Mouse (Mus musculus): Measurements from ENCODE around the gene Rnf224.

Gene Rnf224

DNA sequence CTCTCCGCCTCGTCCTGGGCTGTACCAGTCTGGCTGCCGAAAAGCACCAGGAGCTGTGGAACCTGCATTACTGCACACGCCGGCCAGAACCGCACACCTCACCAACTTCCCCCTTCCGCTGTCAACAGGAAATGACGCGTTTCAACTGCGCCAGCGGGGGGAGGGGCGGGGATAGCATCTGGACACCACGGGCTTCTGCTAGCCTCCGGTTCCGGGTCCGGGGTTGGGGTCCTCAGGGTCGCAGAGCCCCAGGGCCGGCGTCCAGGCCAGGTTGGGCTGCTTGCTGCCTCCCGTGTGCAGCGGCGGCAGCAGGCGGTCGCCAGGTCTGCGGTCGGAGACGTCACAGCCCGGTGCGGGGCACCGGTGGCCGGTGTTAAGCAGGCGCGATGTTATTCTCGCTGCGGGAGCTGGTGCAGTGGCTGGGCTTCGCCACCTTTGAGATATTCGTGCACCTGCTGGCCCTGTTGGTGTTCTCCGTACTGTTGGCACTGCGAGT lies 18.7 kb upstream of the Rnf224 start, which contains the start of gene Tmem203:
Tmem203 (plus strand) TSS at position 156 of the 496 bp plus-strand sequence.
- DNase-seq, result peak; percentile 93 to 94

DNA sequence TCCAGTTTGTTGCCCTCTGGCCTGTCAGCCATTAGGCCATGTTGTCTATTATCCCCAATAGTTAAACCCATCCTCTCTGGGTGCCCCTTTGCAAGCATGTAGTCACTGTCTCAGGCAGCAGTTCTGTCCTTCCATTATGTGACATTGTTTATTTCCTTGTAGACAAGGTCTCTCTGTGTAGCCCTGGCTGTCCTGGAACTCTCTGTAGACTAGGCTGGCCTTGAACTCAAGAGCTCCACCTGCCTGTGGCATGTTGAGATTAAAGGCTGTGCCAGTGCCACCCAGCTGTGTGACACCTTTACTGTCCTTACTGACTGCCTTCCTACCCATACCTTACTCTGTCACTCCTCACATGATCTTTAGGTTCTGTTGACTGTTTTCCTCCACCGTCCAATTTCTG lies 15.7 kb upstream of the Rnf224 start:
- DNase-seq, result peak; percentile 45 to 47

DNA sequence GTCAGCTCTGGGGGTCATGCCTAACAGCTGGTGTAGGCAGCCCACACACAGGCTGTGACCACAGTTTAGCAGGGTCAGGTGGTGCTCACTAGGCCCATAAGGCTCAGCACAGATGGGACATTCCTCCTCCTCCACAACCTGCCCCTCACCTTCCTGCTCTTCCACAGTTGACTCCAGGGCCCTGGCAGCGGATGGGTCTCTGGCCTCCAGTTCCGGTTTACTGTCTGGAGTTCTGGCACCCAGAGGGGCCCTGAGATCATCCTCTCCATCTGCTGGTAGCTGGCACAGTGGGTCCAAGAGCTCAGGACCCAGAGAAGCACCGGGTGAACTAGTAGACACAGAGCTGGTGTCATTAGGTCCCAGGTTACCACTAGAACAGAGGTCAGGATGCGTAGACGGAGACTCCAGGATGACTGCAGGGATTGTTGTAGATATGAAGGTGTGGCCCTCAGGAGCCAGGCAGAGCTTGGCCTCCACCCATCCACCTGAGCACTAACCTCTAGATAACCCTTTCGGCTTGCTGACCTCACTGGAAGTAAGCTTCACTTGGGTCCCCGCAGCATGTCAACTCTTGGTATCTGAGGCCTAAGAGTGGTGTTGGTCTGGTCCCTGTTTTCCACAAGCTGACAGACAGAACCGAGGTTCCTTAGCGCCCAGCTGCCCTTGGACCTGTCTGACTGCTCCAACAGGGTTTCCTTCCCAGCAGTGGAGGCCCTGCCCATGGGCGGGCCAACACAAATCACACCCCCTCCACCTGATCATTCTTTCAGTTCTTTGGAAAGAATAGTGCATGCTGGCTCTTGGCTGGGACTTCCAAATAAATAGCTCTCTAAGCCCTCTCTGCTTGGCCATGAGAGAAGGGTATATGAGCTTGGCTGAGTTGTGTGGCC lies 9.8 kb upstream of the Rnf224 start, which contains the start of gene AL732309.1:
AL732309.1 (minus strand) TSS at position 681 of the 890 bp plus-strand sequence.
- no peak for DNase-seq

DNA sequence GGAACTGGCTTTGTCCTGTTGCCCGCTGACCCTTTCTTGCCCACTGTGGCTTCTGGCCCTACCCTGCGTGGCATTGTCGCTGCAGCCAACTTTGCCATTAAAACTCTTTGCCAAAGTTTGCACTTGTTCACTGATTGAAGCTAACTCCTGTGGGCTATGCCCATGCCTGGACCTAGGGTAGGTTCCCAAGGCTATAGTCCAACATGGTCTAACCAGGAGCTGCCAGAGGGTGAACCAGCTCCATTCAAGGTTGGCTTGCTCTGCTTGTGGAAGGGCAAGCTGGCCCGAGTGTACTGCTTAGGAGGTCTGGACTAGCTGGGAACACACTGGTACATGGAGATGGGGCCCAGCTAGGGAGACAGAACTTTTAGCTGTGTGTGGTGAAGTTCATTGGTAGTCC lies 7.6 kb upstream of the Rnf224 start:
- DNase-seq, result no peak

GRCm38 (mm10) chr2:25243342-25243741 lies 6.8 kb upstream of the Rnf224 start:
- no peak for DNase-seq

DNA sequence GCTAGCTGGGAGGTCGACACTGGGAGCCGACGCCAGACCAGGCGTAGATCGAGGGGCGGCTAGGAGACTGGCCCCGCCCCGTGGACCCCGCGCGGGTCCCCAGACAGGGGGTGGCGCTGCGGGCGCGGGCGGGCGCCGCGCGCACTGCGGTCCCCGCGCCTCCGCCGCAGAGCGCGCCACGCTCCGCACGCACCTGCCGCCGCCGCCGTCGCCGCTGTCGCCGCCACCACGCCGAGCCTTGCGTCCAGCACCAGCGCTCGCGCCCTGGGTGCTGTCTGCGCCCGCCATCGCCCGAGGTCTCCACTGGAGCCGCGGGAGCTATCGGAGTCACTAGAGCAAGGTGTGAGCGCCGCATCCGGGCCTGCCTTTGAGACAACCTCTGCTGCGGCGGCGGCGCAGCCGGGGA lies 5.5 kb upstream of the Rnf224 start, which contains the start of the genes Rnf208 and Cysrt1:
Rnf208 (plus strand) TSS at position 155 of the 406 bp plus-strand sequence.
Cysrt1 (minus strand) TSS at position 352 of the 406 bp plus-strand sequence.
- DNase-seq, result peak; percentile 28 to 34

- DNase-seq, result no peak
Measured at GRCm38 (mm10) chr2:25241438-25241775, 4.8 kb upstream of the Rnf224 start.

- peak; percentile 55 to 61 for DNase-seq
Measured at GRCm38 (mm10) chr2:25240723-25241437, 4.3 kb upstream of the Rnf224 start.

DNA sequence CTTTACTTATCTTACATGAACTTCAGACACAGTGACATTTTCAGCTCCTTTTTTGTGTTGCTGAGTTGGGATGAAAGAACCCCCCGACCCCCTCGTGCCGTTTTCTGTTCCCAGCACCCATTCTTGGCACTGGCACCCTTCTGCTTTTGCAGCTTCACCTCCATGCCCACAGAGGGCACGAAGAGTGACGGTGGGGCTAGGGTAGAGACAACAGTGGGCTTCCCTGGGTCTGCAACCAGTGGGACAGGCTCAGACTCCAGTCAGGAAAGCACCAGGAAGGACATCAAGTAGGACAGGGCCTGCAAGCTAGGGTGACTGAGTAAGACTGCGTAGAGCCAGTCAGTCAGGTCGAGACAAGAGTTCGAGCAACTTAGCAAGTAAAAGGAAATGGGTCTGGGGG lies 3.7 kb upstream of the Rnf224 start:
- DNase-seq, result no peak

- DNase-seq, result no peak
Measured at GRCm38 (mm10) chr2:25239766-25240165, 3.2 kb upstream of the Rnf224 start.

DNA sequence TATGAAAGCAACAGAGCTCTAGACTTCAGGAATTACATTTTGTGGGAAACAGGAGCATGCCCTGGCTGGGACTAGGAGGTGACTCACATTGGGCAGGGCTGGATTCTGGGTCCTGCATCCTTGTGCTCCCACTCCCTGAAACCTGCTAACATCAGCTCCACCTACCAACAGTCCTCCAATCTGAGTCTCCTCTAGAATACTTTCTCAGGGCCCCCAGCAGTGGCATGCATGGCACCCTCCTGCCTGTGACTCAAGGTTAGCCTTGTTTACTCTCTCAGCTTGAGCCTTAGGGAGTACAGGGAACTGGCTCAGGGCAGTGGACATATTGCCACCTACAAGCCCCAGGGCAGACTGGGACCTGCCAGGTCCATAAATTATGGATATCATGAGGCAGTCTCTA lies 1.5 kb upstream of the Rnf224 start:
- DNase-seq, result no peak

- no peak for DNase-seq
Measured at GRCm38 (mm10) chr2:25237522-25237921, 935 bp upstream of the Rnf224 start.

GRCm38 (mm10) chr2:25234551-25235220 lies 1.9 kb downstream of the Rnf224 start:
- DNase-seq, result no peak

DNA sequence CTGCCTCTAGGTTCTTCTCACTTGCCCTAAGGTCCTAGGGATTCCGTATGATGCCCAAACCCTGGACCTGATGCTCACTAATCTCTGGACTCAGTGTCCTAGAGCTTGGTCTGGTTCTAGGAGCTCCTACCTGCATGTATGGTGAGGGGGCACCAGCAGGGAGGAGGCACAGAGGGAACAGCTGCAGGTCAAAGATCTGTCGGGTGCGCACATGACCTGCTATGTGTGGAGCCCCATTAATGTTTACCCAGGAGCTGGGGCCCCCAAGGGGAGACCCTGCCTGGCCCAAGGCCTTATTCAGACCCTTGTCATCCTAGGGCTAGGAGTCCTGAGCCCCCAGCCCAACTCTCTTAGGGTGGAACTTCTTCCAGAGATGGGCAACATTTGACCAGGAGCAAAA lies 2.5 kb downstream of the Rnf224 start, which contains the start of gene Slc34a3:
Slc34a3 (minus strand) TSS at position 315 of the 400 bp plus-strand sequence.
- no peak for DNase-seq

GRCm38 (mm10) chr2:25233421-25233820 lies 3.2 kb downstream of the Rnf224 start:
- peak; percentile 20 to 22 for DNase-seq

GRCm38 (mm10) chr2:25231038-25231437 lies 5.5 kb downstream of the Rnf224 start:
- DNase-seq, result no peak

DNA sequence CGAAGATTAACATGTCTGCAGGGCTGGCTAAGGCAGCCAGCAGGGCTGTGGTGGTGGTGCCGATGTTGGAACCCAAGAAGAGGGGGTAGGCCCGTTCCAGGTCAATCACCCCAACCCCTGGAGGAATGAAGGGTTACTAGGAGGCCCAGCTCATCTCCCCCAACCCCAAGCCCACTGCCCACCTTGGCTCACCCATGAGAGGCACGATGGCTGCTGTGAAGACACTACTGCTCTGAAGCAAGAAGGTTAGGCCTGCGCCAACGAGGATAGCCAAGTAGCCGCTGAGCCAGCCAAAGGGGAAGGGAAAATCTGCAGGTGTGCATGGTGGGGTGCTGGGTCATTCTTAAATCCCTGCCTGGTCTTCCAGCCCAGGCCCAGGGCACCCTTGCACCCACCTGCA lies 6.0 kb downstream of the Rnf224 start:
- no peak for DNase-seq

- no peak for DNase-seq
Measured at GRCm38 (mm10) chr2:25229582-25229981, 7.0 kb downstream of the Rnf224 start.

DNA sequence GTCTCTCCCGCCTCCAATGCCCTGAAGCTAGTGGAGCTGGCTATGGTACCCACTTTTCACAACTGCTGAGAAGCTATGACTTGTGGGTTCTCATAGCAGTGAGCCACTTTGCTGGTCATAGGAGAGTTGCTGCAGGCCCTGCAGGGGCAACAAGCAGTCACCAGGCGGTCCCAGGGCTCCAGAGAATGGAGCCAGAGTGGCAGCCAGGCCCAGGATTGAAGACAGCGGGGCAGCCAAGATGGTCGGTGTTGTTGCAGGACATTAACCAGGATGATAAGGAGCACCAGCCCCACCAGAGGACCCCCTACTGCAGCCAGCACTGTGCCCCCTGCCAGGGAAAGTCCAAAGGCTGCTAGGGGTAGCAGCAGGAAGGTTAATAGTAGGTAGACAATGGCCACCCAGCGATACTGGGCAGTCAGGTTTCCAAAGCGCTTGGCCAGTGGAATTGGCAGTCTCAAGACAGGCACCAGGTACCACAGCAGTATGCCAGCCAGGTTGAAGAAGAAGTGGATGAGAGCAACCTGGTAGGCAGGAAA lies 7.5 kb downstream of the Rnf224 start:
- DNase-seq, result no peak

DNA sequence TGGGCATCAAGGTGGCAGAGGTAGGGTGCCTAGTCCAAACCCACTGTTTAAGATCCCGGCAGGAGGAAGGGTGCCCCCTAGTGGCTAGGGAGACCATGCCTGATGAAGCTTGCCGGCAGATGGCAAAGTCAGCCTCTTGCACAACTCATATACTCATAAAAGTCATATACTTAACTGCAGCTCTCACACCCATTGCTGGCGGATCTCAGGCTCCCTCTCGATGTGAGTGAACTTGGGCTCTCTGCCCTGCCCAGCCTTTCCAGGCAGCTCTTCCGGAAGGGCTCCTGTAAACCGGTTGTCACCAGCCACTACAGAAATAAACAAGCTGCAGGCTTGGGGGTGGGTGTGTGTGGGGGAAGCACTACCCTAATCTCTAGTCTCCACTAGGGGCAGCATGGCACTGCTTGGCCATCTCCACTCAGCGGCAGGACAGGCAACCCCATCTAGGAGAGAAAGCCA lies 8.1 kb downstream of the Rnf224 start:
- peak; percentile 91 for DNase-seq

DNA sequence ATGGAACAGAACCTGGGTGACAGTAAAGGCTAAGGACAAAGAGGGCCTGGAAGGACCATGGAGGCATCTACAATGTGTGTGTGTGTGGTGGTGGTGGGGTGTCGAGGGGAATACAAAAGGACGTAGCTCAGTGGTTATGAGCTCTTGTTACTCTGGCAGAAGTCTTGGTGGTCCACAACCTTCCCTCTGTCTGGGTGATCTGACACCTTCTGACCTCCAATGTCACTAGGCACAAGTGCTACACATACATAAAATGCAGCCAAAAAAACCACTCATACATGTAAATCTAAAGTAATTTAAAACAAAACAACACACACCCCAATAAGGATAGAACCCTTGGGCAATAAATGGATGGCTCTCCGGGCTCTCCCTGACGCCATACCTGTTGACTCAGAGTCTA lies 9.2 kb downstream of the Rnf224 start:
- DNase-seq, result no peak

DNA sequence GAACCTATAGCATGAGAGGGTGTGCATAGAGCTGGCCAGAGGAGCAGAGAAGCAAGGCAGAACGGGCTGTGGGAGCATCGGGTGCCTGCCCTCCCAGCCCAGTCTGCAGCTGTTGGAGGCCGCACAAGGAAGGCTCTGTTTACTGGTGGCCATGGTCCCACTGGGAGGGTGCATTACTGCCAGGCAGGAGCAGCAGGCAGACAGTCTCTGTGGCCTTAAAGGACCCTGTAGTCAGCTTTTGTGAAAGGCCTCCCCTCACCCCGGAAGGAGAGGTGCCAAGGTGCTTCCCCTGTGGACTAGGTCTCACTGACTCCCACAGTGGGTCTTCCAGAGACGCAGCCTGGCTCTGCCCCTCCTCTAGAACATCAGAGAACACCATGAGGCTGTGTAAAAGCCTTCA lies 9.7 kb downstream of the Rnf224 start:
- no peak for DNase-seq

Data from B cell, adult 2 months (primary cell).